Mouse (Mus musculus) ES-Bruce4 (cell line): ENCODE results near the gene Xpot. TPM values are rescaled to one million over a fixed set of nuclear protein-coding genes. Genes with fewer than 3 reads are reported as not detected.
A peak's percentile ranks its signal among the peaks of the same experiment; 100 is the strongest.

ENCODE experiments used
- H3K27ac ChIP-seq: 2 replicates; pipeline ENCODE4 v1.5.1; 2012; ENCODE audit warnings: low read length, inconsistent platforms; ENCODE audit not compliant: insufficient read depth
- H3K27me3 ChIP-seq: 2 replicates; pipeline ENCODE4 v1.6.1; 2012; ENCODE audit warnings: mild to moderate bottlenecking, low read length, inconsistent platforms; ENCODE audit not compliant: control insufficient read depth, poor library complexity, insufficient read depth, severe bottlenecking
- H3K36me3 ChIP-seq: 2 replicates; pipeline ENCODE4 v1.6.1; 2012; ENCODE audit warnings: inconsistent platforms, mild to moderate bottlenecking, low read length, moderate library complexity; ENCODE audit not compliant: control insufficient read depth, poor library complexity, insufficient read depth, severe bottlenecking
- H3K4me1 ChIP-seq: one replicate; pipeline ENCODE4 v1.8.1; 2011; ENCODE audit warnings: low read length; ENCODE audit not compliant: control insufficient read depth, insufficient read depth
- H3K4me3 ChIP-seq: 2 replicates; pipeline ENCODE4 v1.5.1; 2011; ENCODE audit warnings: low read depth, mild to moderate bottlenecking, low read length
- H3K9ac ChIP-seq: 2 replicates; pipeline ENCODE4 v1.6.1; 2012; ENCODE audit warnings: low read depth, mild to moderate bottlenecking, inconsistent platforms; ENCODE audit not compliant: poor library complexity, severe bottlenecking
- H3K9me3 ChIP-seq: replicated peaks from 2 replicates; pipeline ENCODE4 v1.6.1; 2012; ENCODE audit warnings: mild to moderate bottlenecking, low read length, inconsistent platforms; ENCODE audit not compliant: control insufficient read depth, poor library complexity, insufficient read depth, severe bottlenecking
- CTCF ChIP-seq: IDR thresholded peaks from one replicate; pipeline ENCODE4 v1.8.1; 2011; ENCODE audit warnings: low read depth, low read length
- EP300 ChIP-seq: IDR thresholded peaks from 2 replicates; pipeline ENCODE4 v1.6.1; 2011; ENCODE audit warnings: low read depth, low read length; ENCODE audit not compliant: insufficient read depth
- POLR2A ChIP-seq: IDR thresholded peaks from one replicate; pipeline ENCODE4 v1.8.1; 2011; ENCODE audit warnings: low read length; ENCODE audit not compliant: insufficient read depth
- polyA plus RNA-seq: library from polyadenylated mRNA; stranded (reverse); fragments of >200 nt; gene quantifications from 2 replicates; pipeline ENCODE4 v1.2.4, GENCODE M21; 2011; ENCODE audit warnings: low read depth; ENCODE audit not compliant: missing spikeins, insufficient read depth, insufficient read length

Xpot gene
- polyA plus RNA-seq, 1 experiment: 132 TPM

DNA sequence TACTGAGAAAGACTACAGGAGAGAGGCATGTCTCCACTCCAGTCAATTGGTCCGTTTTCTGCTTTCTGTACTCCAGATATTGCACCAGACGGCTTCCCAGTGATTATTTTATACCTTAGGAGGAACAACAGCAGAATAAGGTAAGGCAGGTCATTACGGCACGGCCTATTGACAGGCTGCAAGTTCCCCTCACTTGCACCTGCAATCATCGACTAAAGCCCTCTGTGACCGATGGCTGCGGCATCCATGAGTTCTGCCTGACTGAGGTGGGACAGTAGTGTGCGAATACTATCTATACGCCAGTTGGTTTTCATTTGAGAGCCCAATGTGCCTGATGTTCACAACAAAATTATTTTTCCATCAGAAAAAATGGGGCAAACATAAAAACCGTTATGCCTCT is 58.1 kb downstream of the Xpot start:
- Histone ChIP-seq H3K36me3 (peaks cover 10% of the 10 kb centered on the region), H3K27me3 (no peaks in the 10 kb centered on the region)

DNA sequence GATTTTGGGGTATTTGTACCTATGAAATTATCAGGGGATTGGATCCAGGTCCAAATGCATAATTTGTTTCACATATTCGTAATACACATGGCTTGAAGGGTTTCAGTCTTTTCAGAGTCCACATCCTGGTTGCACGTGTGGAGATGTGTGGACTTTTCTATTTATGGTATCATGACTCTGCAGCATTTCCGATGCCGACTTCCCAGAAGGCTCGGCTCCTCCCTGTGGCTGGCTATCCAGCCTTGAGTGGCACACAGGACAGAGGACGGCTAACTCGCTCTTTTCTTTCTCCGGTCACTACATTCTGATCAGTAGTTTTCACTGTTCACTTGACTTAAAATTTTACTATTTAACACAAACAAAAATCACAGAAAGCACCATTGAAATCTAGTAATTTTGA is 61.7 kb downstream of the Xpot start:
- no peak overlapping the region for H3K9ac ChIP-seq
- H3K27me3 ChIP-seq: no peaks in the 10 kb centered on the region
- H3K27ac ChIP-seq: no peak overlapping the region
- no peaks in the 10 kb centered on the region for H3K9me3 ChIP-seq
- TF ChIP-seq CTCF (no peak), EP300 (no peak), POLR2A (no peak)
- peaks cover 8% of the 10 kb centered on the region for H3K36me3 ChIP-seq
- H3K4me1 ChIP-seq: peaks cover 1% of the 10 kb centered on the region
- no peak overlapping the region for H3K4me3 ChIP-seq

More for the DNA sequence above, 58.1 kb downstream of the Xpot start:
- H3K9me3 ChIP-seq: no peaks in the 10 kb centered on the region
- no peak overlapping the region for H3K9ac ChIP-seq
- peaks cover 1% of the 10 kb centered on the region for H3K4me1 ChIP-seq
- no peak overlapping the region for H3K4me3 ChIP-seq
- TF ChIP-seq CTCF (no peak), EP300 (no peak), POLR2A (no peak)
- no peak overlapping the region for H3K27ac ChIP-seq

DNA sequence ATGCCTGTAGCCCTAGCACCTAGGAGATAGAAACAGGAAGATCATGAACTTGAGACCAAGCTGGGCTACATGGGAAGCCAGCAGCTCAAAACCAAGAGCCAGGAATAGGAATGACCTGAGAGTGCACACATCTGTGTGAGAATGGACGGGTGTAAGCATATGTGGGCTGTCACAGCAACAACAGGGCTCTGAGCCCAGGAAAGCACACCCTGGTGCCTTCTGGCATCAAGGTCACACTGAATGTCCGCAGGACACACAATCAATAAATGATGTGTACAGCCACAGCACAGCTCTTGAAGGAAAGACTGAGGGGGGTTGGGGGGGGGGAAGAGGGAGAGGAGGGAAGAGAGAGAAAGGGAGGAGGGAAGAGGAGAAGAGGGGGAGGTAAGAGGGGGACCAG is 67.9 kb downstream of the Xpot start:
- Histone ChIP-seq H3K4me1 (no peaks in the 10 kb centered on the region), H3K4me3 (no peak overlapping the region), H3K9ac (no peak overlapping the region), H3K27ac (no peak overlapping the region), H3K9me3 (no peaks in the 10 kb centered on the region), H3K36me3 (peaks cover 13% of the 10 kb centered on the region), H3K27me3 (no peaks in the 10 kb centered on the region)
- TF ChIP-seq EP300 (no peak), CTCF (no peak)

DNA sequence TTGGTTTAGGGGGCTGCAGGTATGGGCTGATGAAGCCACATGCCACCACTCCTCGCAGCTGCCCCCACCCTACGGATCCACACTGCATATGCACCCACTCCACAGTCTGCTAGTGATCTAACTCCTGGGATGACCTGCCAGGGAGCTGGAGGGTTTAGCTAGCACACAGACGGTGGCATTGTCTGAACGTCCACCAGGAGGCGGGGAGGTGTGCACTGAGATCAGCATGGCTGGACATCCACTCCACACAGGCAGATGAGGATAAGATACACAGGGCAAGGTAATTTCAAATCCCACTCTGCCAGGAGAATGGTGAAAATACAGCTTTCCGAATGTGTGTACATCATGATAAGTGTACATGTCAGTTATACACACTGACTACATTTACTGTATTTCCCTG is 69.9 kb downstream of the Xpot start:
- Histone ChIP-seq H3K4me1 (no peaks in the 10 kb centered on the region), H3K4me3 (no peak overlapping the region), H3K36me3 (peaks cover 14% of the 10 kb centered on the region), H3K9me3 (no peaks in the 10 kb centered on the region), H3K9ac (no peak overlapping the region), H3K27ac (no peak overlapping the region), H3K27me3 (no peaks in the 10 kb centered on the region)
- TF ChIP-seq EP300: no peak
- peak; percentile 40 for TF ChIP-seq CTCF

DNA sequence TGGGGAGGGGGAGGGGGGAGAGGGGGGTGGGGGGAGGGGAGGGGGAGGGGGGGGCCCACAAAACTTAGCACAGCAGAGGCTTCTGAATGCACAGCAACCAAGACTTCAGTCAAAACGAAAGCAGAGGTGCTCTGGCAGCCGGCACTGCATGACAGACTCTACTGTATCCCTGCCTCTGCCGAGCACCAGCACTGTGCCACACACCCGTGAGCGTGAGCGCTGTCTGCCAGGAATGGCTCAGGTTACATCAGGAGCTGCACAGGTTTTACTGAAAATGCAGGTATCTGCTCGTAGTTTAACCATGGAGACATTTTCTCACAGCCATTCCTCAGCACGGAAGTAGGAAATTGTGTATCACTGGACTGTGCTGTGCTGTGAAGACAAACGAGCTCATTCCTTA is 75.8 kb downstream of the Xpot start:
- Histone ChIP-seq H3K36me3 (peaks cover 11% of the 10 kb centered on the region; the same call in 1 of the 2 replicates), H3K9me3 (no peaks in the 10 kb centered on the region), H3K27me3 (no peaks in the 10 kb centered on the region), H3K9ac (no peak overlapping the region), H3K4me3 (no peak overlapping the region), H3K27ac (no peak overlapping the region), H3K4me1 (no peaks in the 10 kb centered on the region)
- no peak for TF ChIP-seq POLR2A
- TF ChIP-seq EP300: no peak
- TF ChIP-seq CTCF: no peak

DNA sequence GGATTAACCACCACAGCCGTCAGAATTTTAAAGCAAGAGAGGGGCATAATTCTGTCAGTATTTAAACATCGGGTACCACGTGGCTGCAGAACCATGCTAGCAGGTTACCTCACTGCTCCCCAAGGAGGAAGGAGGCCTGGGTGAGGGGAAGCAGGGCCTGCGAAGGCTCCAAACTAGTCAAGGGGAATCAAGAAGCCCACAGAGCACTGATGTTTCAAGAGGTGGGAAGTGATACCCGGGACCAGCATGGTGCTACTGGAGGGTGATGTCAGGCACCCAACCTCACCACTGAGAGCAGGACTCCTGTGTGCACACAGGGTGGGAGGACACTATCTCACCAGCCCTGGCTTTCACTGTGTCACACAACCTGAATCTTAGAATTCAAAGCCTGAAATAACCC is 76.5 kb downstream of the Xpot start:
- Histone ChIP-seq H3K9ac (no peak overlapping the region), H3K36me3 (0 out of 2 replicates have a peak, but pooled peaks cover 6% of the 10 kb centered on the region), H3K4me3 (no peak overlapping the region), H3K4me1 (no peaks in the 10 kb centered on the region), H3K27ac (no peak overlapping the region), H3K9me3 (no peaks in the 10 kb centered on the region), H3K27me3 (no peaks in the 10 kb centered on the region)
- TF ChIP-seq CTCF (no peak), POLR2A (no peak), EP300 (no peak)
